Mouse (Mus musculus) testis, adult 2 months (tissue): Measurements from ENCODE around the gene Efna1.

Experiments
- CTCF ChIP-seq: fragments of 200-500 bp; IDR thresholded peaks from 2 replicates; pipeline ENCODE4 v1.5.1; 2012; ENCODE audit warnings: low read depth, mild to moderate bottlenecking, inconsistent platforms, low read length, moderate library complexity; ENCODE audit not compliant: control insufficient read depth, insufficient read depth, insufficient replicate concordance
- POLR2A ChIP-seq: fragments of 200-500 bp; IDR thresholded peaks from 2 replicates; pipeline ENCODE4 v1.6.1; 2012; ENCODE audit warnings: low read depth, mild to moderate bottlenecking, inconsistent platforms, low read length, moderate library complexity; ENCODE audit not compliant: control insufficient read depth

- TF ChIP-seq POLR2A, result no peak
- no peak for TF ChIP-seq CTCF
Observed at GRCm38 (mm10) chr3:89295685-89296230, 14.8 kb upstream of the Efna1 start.
